Mouse (Mus musculus): ENCODE results near the gene Tm2d1.
"Not testable (repeated sequence)": the region's sequence is repeated elsewhere in the genome, so short reads cannot be mapped to it uniquely, and the experiment has no call there.

The Tm2d1 gene

DNA sequence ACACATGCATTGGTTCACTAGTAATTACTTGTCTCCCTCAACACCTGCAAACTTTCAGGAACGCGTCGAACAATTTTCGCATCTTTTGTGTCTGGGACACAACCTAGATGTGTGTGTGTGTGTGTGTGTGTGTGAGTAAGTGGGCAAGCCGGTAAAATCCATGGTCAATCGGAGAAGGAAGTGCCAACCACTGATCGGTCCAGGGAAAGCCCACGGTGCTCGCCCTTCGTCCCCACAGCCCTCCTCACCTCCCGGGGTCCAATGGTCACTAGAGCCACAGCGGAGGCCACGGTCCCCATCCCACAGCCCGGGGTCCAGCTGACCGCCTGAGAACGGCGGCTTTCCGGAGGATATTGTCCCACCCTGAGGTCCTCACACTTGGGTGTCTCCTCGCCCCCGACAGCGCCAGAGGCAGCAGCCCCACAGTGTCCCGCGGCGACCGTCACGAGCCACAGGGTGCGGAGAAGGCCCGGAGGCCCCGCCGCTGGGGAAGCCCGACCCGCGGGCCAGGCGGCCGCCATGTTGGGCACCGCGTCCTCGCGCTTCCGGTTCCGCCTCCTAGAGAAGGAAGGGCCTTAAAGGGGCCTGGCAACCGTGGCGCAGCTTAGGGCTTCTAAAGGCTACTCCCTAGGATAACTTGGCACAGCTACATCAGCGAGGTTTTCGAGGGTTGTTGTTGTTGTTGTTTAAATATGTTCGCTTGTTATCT, at the start of gene Tm2d1:
Tm2d1 (minus strand) TSS at position 591 of the 709 bp plus-strand sequence.
- peak; percentile 89 for DNase-seq (ENCODE audit: low spot score)

DNA sequence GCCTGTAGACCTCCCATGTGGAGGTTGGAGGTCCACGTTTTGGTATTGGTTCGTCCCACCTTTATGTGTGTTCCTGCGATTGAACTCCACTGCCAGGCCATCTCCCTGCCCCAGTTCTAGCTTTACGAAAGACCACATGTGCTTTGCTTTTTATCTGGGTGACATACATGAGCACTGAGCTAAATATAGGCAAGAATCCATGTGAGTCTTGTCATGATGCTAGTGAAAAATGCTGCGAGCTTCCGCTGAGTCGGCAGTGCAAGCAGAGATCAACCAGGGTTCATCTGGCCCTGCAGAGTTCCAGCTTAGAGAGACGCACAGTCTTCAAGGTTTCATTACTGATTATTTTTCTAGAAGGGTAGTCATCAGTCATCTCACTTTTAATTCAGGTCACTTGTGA, 45.3 kb upstream of the Tm2d1 start:
- no peak for DNase-seq (ENCODE audit: low spot score)

DNA sequence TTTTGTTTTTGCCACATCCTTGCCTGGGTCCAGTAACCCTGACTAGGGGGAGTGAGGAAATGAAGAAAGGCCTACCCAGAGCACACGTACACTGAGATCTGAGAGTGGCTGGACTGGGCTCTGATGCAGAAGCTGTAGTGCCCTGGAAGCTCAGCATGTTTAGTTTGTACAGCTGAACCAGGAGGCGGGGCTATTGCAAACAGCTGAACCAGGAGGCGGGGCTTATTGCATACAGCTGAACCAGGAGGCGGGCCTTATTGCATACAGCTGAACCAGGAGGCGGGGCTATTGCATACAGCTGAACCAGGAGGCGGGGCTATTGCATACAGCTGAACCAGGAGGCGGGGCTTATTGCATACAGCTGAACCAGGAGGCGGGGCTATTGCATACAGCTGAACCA, 32.0 kb upstream of the Tm2d1 start:
- not testable (repeated sequence) for DNase-seq (ENCODE audit: low spot score)

DNA sequence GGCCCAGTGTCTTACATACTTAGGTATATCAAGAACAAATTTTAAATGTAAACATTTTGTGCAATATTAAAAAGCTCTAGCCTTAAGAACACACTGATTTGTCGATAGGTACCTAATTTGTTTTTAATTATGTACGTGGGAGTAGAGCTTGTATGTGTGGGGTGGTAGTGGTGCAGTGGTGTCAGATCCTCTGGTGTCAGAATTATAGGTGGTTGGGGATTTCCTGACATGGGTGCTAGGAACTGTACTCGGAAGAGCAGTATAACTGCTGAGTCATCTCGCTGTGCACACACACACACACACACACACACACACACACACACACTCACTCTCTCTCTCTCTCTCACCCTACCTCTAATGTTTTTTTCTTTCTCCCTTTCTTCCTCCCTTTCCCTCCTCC, 25.3 kb upstream of the Tm2d1 start:
- DNase-seq (ENCODE audit: low spot score), result no peak

DNA sequence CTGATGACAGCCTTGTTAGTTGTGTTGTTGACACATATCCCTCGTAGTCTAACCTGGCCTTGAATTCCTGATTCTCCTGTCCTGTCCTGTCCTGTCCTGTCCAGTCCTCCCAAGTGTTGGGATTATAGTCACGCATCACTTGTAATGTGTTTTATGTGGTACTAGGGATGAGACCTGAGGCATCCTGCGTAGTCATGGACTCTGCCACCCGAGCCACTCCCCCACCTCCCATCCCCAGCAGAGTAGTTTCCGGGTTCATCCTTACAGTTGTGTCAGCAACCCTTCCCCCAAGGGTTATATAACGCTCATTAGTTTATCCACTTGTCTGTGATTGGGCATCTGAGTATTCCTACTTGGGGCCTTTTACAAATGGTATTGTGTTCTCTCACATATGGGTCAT, 21.3 kb upstream of the Tm2d1 start:
- DNase-seq (ENCODE audit: low spot score), result no peak

GRCm38 (mm10) chr4:98403492-98403891, 20.4 kb upstream of the Tm2d1 start:
- no peak for DNase-seq (ENCODE audit: low spot score)

DNA sequence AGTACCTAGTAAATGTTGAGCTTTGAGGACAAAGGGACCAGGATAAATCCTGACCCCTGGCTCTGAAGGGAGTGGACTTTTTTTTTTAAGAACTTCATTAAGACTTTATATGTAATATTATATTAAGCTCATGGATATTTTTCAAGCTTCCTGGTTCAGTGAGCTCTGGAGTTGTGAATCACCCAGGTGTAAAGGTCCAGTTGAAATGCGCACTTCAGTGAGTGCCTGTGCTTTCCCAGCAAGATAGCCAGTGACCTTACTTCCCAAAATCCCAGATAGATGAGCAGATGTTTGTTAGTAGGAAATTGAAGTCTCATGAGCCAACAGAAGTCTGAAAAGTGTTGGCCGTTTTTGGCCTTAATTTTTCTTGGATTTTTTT, 18.5 kb upstream of the Tm2d1 start:
- no peak for DNase-seq (ENCODE audit: low spot score)

GRCm38 (mm10) chr4:98400926-98401583, 17.9 kb upstream of the Tm2d1 start:
- no peak for DNase-seq (ENCODE audit: low spot score)

DNA sequence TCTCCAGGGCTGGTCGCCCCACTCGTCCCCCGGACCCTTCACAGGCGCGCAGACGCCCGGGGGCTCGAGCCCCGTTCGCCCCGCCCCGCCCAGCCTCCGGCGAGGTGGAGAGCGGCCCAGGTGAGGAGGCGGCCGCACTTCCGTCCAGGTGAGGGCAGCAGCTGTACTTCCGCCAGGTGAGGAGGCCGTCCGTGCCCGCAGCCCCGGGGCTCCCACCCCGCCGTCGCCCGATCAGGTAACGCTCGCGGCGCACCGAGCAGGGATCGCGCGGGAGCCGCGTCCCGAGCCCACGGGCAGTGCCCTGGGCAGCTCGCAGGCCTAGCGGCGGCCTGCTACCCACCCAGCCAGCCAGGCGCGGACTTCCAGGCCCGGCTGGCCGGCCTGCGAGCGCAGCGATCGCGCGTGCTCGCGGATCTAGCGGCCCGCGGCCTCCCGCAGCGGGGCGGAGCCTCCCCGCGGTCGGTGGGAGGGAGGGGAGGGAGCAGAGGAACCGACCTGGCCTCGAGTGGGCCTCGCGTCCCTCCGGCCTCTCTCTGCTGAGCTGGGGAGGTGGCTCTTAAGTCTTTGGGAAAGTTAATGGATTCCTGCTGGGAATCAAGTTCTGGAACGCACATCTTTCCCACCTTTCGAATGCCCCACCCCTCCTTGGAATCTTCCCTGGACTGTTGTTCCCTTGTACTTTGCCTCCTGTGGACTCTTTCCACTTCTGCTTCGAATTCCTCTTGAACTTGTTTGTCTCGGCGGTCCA, 12.8 kb upstream of the Tm2d1 start, which contains the start of gene Patj:
Patj (plus strand) TSS at position 96 of the 748 bp plus-strand sequence.
- peak; percentile 62 for DNase-seq (ENCODE audit: low spot score)

DNA sequence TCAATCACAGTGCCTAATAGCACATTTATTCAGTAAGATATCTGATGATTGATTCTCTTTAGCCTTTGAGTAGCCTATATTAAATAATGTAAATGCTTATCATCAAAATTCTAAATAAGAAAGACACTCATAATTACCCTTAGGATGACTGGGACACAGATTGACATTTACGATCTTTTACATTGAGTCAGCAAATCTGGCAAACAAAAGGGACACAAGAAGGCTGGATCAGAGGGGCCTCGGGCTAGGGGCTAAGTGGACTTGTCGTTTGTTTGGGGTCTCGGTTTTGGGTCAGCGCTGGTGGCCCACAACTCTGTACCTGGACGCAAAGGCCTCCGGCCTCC, 12.2 kb upstream of the Tm2d1 start:
- DNase-seq (ENCODE audit: low spot score), result no peak

DNA sequence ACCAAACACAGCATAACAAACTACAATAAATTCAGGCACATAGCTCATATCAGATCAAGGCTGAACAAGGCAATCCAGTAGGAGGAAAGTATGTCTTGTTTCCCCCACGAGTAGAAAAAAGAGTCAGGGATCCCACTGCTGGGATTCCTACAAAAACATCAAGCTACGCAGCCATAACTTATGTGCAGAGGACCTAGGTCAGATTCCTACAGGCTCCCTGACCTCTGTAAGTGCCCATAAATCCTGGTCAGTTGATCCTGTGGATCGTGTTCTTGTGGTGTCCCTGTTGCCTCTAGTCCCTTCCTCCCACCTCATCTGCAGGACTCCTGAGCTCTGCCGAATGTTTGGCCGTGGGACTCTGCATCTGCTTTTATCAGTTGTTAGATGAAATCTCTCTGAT, 1.9 kb upstream of the Tm2d1 start:
- no peak for DNase-seq (ENCODE audit: low spot score)

DNA sequence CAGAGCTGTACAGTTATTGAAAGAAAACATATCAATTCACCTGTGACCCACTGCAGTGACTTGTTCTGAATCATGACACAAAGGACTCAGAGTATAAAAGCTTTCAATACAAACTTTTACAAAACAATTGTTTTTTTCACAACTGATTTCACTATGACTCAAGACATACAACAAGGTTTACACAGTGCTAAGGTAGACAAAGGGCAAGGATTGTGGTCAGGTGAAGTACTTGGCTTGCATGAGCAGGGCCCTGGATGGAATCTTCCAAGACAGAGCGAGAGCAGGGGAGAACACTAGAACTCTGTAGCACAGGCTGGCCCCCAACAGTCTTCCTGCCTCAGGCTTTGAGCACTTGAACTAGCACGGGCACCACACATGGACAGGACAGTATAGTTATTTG, 6.2 kb downstream of the Tm2d1 start:
- DNase-seq (ENCODE audit: low spot score), result no peak

- peak; percentile 26 for DNase-seq (ENCODE audit: low spot score)
Observed at GRCm38 (mm10) chr4:98375401-98375800, 7.7 kb downstream of the Tm2d1 start.

DNA sequence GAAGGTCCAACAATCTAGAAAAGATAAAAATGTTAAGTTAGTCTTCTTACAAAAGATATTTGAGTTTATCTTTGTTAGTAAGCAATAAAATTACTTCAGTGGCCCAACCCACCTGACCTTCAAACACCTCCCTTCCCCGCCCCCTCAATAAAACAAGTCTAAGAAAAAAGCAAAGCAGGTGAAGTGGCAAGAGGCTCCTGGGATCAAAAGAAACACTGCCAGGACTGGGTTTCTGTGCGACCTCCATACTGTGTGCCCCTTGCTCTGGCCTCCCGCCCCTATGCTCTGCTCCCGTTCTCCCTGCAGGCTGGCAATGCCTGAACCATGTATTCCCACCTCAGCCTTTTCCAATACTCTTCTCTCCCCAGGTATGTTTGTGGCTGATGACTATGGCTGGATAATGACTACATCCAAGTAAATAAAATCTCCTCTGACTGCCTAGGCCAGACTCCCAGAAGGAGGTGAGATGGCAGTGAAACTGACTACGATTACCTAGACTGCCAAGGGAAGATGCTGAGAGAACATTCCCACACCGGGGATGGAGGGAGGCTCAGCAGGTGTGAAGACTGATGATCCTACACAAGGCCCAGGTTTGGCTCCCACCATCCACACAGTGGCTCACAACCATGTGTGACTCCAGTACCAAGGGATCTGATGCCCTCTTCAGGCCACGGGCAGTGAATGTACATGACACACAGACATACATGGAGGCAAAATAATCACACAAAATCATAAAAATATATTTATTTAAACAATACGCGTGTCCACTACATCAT, 24.9 kb downstream of the Tm2d1 start:
- no peak for DNase-seq (ENCODE audit: low spot score)

- no peak for DNase-seq (ENCODE audit: low spot score)
Observed at GRCm38 (mm10) chr4:98348580-98348979, 34.5 kb downstream of the Tm2d1 start.

- DNase-seq (ENCODE audit: low spot score), result no peak
Observed at GRCm38 (mm10) chr4:98345783-98346182, 37.3 kb downstream of the Tm2d1 start.

GRCm38 (mm10) chr4:98339992-98340564, 43.0 kb downstream of the Tm2d1 start:
- DNase-seq (ENCODE audit: low spot score), result no peak

DNA sequence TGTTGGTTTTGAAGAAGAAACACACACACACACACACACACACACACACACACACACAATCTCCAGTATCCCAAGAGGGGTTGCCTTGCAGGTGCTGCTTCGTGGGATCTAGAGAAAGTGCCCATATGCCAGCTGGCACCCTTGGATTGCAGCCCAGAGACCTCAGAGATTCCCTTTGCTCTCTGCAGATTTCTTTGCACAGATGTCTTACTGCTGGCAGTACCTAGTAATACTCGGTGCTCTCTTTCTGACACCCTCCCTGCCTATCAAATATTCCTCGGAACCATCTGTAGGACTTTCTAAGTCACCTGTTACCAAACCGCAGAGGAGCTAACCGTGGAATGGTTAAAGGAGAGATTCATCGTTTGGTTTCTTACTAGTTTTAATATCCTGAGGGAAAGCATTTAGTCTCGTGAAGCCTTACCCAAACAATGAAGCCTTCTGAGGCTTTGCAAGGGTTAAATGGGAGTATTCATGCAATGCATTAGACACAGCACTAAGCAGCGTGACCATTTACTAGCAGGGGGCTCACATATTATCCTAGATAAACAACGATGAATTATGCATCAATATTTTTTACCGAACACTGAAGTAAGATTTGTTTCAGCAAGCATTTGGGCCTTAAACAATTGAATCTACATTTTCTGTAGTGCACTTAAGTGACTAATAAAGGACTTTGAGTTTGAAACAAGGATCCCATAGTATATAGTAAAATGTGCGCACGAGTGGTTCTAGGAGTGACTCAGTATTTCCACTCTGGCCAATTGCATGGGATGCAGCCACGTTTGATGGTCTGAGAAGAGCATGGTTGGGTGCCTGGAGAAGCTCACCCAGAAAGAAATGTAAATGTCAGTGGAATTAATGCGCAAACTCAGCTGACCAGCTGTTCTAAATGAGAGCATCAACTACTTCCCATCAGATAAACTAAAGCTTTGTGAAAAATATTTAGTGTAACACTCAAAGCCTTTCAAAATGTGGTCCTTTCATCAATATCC, 44.2 kb downstream of the Tm2d1 start:
- no peak for DNase-seq (ENCODE audit: low spot score)

- no peak for DNase-seq (ENCODE audit: low spot score)
Observed at GRCm38 (mm10) chr4:98337197-98337596, 45.9 kb downstream of the Tm2d1 start.

DNA sequence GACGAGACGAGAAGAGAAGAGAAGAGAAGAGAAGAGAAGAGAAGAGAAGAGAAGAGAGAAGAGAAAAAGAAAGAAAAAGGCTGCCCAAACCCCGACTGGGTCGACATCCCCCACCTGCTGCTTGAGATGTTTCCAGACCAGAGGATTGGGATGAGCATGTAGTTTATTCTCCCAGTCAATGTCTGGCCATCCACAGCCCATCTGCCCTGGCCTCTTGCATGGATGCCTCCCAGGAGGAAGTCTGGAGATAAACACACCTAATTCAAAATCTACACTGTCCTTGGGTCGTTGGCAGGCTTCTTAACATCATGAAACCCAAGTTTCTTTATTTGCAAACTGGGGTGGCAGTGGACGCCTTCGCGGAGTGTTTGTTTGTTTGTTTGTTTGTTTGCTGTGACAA, 47.4 kb downstream of the Tm2d1 start:
- no peak for DNase-seq (ENCODE audit: low spot score)

- peak; percentile 86 for DNase-seq (ENCODE audit: low spot score)
Observed at GRCm38 (mm10) chr4:98322223-98322622, 60.9 kb downstream of the Tm2d1 start.

Data from T-cell, adult 2 months (primary cell).